Mouse (Mus musculus) heart, postnatal 0 days (tissue): Measurements from ENCODE around the gene Igsf8.

Experiments used
- CTCF ChIP-seq: IDR thresholded peaks from 2 replicates; pipeline ENCODE4 v1.5.1; 2016; ENCODE audit warnings: antibody characterized with exemption, control low read depth, low read depth
- EP300 ChIP-seq: IDR thresholded peaks from 2 replicates; pipeline ENCODE4 v1.6.1; 2016; ENCODE audit warnings: antibody characterized with exemption, low read depth

DNA sequence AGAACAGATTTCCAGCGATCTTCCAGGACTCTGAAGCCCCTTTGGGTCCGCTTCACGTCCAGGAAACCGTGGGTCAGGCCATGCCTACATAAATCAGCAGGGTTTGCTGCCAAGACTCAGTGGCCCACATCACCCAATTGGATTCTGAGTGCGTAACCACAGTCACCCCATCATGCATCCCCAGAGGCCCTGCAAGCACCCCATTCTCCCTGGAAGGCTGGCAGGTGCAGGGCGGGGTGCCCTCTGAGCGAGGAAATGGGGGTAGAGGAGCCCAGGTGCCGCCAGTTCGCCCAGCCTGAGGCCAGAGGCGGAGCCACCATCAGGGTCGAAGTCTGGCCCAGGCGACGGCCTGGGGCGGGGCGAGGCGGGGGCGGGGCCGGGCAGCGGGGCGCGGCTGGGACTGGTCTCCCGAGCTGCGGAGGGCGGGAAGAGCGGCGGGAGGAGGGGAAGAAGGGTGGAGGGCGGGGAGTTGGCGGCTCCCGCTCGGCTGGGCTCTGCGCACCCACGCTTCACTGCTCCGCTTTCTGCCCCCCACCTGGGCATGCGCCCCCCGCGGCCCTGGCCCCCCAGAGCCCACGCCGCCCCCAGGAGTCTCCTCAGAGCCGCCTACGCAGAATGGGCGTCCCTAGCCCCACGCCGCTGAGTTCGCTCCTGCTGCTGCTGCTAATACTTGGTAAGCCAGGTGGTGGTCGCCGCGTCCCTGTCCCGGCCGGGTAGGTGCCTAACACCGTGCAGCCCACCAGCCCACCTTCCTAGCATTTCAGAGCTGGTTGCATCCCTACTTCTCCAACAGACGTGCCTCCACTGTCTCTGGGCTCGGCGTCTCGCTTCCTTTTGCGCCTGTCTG is 50.7 kb downstream of the Igsf8 start:
- no peak for TF ChIP-seq CTCF
- TF ChIP-seq EP300: no peak
